Mouse (Mus musculus) olfactory bulb, adult 2 months (tissue): ENCODE measurements around the gene Zfp606.

Source experiments
- CTCF ChIP-seq: fragments of 200-500 bp; IDR thresholded peaks from 2 replicates; pipeline ENCODE4 v1.5.1; 2012; ENCODE audit warnings: low read depth, mild to moderate bottlenecking, low read length, moderate library complexity; ENCODE audit not compliant: insufficient read depth
- POLR2A ChIP-seq: fragments of 200-500 bp; IDR thresholded peaks from 2 replicates; pipeline ENCODE4 v1.6.1; 2012; ENCODE audit warnings: mild to moderate bottlenecking, low read depth, low read length, moderate library complexity; ENCODE audit not compliant: insufficient read depth

DNA sequence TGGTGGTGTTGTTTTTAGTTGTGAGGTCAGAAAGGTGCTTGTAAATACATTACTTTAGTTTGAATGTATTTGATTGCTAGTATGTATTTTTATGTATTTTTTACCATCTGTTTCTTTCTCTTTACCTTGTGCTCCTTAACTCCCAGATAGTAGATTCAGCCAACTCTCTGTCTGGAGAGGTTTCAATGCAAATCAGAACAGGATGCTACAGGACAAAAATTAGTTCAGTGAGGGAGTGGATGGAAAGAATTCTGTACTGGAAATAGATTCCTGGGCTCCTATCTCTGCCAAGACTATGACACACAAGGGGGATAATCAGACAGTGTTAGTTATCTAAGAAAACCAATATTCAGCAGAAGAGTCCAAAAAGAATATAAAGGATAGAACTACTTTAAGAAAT, 8.6 kb downstream of the Zfp606 start:
- TF ChIP-seq POLR2A (no peak), CTCF (no peak)
